Mouse (Mus musculus): ENCODE results near the gene Ndufa10.

The Ndufa10 gene

DNA sequence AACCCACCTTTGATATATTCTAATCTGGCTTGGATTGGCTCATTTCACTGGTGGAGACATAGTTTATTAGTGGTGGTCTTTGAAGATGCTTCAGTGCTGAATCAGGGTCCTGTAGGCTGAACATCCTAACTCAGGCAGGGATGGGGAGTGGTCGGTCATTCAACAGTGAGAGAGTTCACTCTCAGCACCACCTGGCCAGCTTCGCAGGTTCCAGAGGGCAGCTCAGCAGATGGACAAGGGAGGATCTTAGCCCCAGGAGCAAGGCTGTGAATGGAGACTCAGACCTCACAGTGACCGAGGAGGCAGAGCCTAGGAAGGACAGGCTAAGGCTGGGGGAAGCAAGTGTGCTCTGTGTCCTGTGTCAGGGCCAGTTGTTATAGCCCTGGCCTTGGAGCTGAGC, 42.2 kb downstream of the Ndufa10 start:
- DNase-seq (ENCODE audit: low spot score in 2 of 2) = no peak

DNA sequence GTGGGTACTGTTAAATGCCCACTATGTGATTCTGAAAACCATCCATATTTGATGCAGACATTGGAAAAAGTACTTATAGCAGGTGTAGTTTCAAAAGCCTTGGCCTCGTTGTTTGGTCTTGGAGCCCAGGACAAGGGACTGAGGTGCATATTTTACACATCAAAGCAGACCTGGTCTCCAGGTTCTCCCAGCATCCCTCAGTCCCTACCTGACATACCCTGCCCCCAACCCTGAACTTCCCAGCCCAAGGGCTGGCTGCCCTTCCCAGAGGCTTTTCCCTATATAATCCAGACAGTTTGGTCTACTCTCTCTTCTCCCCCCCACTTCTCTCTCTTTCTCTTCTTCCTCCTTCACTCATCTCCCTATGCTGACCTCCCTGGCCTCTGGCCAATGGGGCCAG, 42.7 kb downstream of the Ndufa10 start:
- no peak for DNase-seq (ENCODE audit: low spot score in 2 of 2)

DNA sequence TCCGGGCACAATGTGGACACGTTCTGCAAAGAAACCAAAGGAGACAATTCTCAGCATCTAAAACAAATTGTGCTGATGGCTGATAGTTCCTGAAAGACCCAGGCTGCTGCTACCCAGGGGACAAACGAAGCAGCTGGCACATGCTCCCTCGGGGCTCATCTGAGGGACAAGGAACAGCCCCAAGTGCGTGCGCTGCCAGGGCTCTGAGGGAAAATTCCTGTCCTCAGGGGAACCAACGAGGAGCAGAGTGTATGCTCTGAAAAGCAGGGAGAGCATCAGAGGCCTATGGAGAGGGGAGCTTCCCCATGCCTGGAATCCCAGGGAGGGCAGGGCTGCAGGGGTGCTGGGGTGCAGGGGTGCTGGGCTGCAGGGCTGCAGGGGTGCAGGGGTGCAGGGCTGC, 48.9 kb downstream of the Ndufa10 start:
- no peak for DNase-seq (ENCODE audit: low spot score in 2 of 2)

DNA sequence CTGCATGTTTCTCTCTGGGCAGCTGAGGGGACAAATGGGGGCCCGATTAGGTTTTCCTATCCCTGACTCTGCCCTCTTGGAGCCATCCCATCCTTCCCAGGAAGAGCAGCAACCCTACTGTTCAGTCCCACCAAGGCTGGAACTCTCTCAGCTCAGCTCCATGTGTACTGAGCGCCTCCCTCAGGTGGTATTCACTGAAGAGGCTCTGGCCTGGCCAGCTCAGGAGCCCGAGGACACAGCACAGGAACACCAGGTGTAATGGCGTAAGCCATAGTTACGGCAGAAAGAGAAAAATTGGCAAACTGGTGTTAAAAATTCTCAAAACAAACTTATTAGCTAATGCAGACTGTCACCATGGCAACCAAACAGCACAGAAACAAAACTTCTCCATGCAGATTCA, 68.5 kb downstream of the Ndufa10 start:
- no peak for DNase-seq (ENCODE audit: low spot score in 2 of 2)

DNA sequence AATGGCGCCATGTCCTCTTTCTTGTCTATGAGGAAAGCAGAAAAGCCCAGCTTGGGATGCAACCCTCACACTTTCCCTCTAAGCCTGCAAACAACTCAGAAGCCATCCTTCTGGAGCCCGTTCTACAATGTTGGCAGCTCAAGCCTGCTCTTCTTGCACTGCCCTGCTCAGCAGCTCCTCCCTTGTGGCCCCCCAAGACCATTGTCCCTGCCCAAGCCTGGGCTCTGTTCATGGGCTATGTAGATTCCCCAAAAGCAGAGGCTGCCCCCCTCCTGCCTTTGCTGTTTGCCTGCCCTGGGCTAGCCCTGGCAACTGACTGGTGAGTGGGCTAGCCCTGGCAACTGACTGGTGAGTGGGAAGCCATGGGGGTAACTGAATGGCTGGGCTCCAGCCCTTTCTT, 73.1 kb downstream of the Ndufa10 start:
- DNase-seq (ENCODE audit: low spot score in 2 of 2) = no peak

DNA sequence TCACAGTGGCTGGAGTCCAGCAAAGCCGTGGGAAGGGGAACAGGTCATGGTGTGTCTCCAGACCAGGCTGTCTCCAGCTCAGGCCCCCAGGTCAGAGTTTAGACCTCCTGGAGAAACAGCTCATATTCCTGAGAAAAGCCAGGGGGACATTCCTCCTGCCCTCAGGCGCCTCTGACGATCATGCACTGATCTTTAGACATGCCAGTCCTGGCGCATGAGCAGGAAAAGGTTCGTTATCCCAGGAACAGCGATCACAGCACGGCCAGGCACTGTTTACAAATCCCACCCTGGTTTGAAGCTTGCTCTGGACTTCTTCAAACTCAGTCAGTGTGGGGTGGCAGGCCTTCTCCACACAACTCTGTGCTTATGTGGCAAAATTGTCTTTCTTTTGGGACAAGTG, 75.1 kb downstream of the Ndufa10 start:
- DNase-seq (ENCODE audit: low spot score in 2 of 2) = no peak

DNA sequence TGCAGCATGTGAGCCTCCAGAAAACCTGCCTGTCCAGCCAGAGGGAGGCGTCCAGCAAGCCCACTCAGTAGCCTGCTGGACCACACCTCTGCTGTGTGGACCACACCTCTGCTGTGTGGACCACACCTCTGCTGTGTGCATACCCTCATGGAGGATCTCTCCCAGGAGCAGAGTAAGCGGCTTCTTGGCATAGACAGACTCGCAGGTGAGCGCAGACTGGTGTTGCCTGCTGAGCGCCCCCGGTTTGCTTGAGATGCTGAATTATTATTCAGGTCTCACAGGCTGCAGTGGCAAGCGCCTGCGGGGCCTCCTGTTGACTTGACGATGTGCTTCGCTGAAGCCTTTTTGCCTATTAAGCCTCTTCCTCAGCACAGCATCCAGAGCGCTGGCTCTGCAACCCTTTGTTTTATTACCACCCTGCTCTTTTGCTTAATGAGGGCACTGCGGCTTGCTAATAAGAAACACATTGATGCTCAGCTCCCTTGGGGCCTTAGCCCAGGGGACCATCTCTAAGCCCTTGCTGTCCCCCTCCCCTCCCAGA, 76.1 kb downstream of the Ndufa10 start:
- DNase-seq (ENCODE audit: low spot score in 2 of 2) = no peak

DNA sequence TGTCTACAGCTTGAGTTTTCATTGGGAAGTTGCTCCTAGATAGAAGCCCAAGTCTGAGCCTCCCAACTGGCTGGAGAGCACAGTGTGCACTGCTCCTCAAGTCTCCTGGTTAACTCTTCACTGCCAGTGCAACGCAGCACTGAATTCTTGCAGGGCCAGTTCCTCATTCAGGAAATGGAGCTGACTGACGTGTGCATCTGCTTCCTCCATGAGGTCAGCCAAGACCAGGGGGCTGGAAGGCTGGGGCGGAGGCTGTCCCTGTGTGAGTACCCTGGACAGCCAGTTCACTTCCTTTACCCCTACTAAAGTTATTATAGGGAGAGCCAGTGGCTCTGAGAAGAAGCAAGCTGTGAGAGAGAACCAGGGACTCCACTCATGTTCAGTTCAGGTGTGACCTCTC, 79.4 kb downstream of the Ndufa10 start:
- no peak for DNase-seq (ENCODE audit: low spot score in 2 of 2)

DNA sequence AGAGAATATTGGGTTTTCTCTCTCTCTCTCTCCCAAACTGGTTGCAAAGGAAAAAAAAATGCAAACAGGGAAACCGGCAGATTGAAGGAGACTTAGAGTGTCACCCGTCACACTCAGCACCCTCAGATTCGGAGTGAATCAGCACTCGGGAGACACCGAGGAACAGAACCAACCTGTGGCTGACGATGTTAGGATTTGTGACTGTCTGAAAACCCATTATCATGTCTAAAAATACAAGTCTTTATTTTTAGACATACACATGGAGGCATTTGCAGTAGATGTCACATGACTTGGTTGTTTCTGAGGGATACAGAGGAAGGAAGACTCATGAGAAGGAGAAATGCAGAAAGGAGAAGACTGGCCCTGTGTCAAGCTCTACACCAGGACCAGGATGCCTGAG, 80.5 kb downstream of the Ndufa10 start:
- no peak for DNase-seq (ENCODE audit: low spot score in 2 of 2)
